Mouse (Mus musculus) myocyte (in vitro differentiated cells): Measurements from ENCODE around the gene Gdf11. TPM values are rescaled to one million over a fixed set of nuclear protein-coding genes. Genes with fewer than 3 reads are reported as not detected.

Source experiments
- H3K27me3 ChIP-seq: one replicate; pipeline ENCODE4 v1.6.1; 2011; ENCODE audit not compliant: control insufficient read depth, insufficient read depth, insufficient read length
- H3K36me3 ChIP-seq: one replicate; pipeline ENCODE4 v1.6.1; 2011; ENCODE audit not compliant: control insufficient read depth, insufficient read depth
- H3K4me2 ChIP-seq: one replicate; pipeline ENCODE4 v1.6.1; 2011; ENCODE audit warnings: low read depth, control low read depth
- H3K4me3 ChIP-seq: one replicate; pipeline ENCODE4 v1.5.1; 2011; ENCODE audit warnings: mild to moderate bottlenecking, control low read depth, moderate library complexity
- H3K79me2 ChIP-seq: one replicate; pipeline ENCODE4 v1.6.1; 2011; ENCODE audit not compliant: control insufficient read depth, insufficient read depth
- H3ac ChIP-seq: one replicate; pipeline ENCODE4 v1.6.1; 2011; ENCODE audit not compliant: control insufficient read depth, insufficient read length
- CEBPB ChIP-seq: IDR thresholded peaks from 2 replicates; pipeline ENCODE4 v1.6.1; 2011; ENCODE audit warnings: mild to moderate bottlenecking, moderate library complexity; ENCODE audit not compliant: poor library complexity, insufficient read depth, severe bottlenecking
- E2F4 ChIP-seq: IDR thresholded peaks from one replicate; pipeline ENCODE4 v1.6.1; 2011; ENCODE audit warnings: mild to moderate bottlenecking, control low read depth, moderate library complexity; ENCODE audit not compliant: insufficient read depth
- MAX ChIP-seq: IDR thresholded peaks from one replicate; pipeline ENCODE4 v1.6.1; 2011; ENCODE audit warnings: low read depth, mild to moderate bottlenecking, control low read depth
- MYOD1 ChIP-seq, 3 experiments: IDR thresholded peaks; one replicate each; pipeline ENCODE4 v1.6.1; 2011; ENCODE audit warnings: control low read depth in 2 of 3, low read depth in 2 of 3, mild to moderate bottlenecking in 2 of 3, moderate library complexity in 1 of 3; ENCODE audit not compliant: insufficient read length in 2 of 3, control insufficient read depth in 1 of 3
- MYOG ChIP-seq, 3 experiments: IDR thresholded peaks; one replicate each; pipeline ENCODE4 v1.6.1; 2011; ENCODE audit warnings: control low read depth in 2 of 3, low read depth in 2 of 3, mild to moderate bottlenecking in 2 of 3; ENCODE audit not compliant: insufficient read length in 2 of 3, control insufficient read depth in 1 of 3, insufficient read depth in 1 of 3
- POLR2A ChIP-seq: IDR thresholded peaks from one replicate; pipeline ENCODE4 v1.6.1; 2011; ENCODE audit warnings: low read depth, mild to moderate bottlenecking, control low read depth, moderate library complexity; ENCODE audit not compliant: insufficient read length
- POLR2AphosphoS2 ChIP-seq: IDR thresholded peaks from one replicate; pipeline ENCODE4 v1.6.1; 2011; ENCODE audit warnings: low read depth, control low read depth; ENCODE audit not compliant: insufficient read length
- REST ChIP-seq: IDR thresholded peaks from one replicate; pipeline ENCODE4 v1.6.1; 2011; ENCODE audit warnings: mild to moderate bottlenecking, control low read depth, moderate library complexity; ENCODE audit not compliant: insufficient read depth, insufficient read length
- SRF ChIP-seq: IDR thresholded peaks from one replicate; pipeline ENCODE4 v1.6.1; 2011; ENCODE audit warnings: low read depth; ENCODE audit not compliant: control insufficient read depth, insufficient read length
- TCF12 ChIP-seq: IDR thresholded peaks from one replicate; pipeline ENCODE4 v1.6.1; 2011; ENCODE audit warnings: mild to moderate bottlenecking, control low read depth; ENCODE audit not compliant: poor library complexity, insufficient read depth, severe bottlenecking
- TCF3 ChIP-seq: IDR thresholded peaks from one replicate; pipeline ENCODE4 v1.6.1; 2011; ENCODE audit warnings: low read depth, control low read depth; ENCODE audit not compliant: insufficient read length
- USF1 ChIP-seq: IDR thresholded peaks from one replicate; pipeline ENCODE4 v1.6.1; 2011; ENCODE audit warnings: low read depth, mild to moderate bottlenecking, control low read depth, moderate library complexity
- polyA plus RNA-seq: library from polyadenylated mRNA; unstranded; fragments of >200 nt; fragmentation: generic; extraction: Trizol; gene quantifications from one replicate; pipeline ENCODE4 v1.2.1, GENCODE M21; 2012; ENCODE audit warnings: missing spikeins

The Gdf11 gene
- polyA plus RNA-seq, 1 experiment: 17.9 TPM

DNA sequence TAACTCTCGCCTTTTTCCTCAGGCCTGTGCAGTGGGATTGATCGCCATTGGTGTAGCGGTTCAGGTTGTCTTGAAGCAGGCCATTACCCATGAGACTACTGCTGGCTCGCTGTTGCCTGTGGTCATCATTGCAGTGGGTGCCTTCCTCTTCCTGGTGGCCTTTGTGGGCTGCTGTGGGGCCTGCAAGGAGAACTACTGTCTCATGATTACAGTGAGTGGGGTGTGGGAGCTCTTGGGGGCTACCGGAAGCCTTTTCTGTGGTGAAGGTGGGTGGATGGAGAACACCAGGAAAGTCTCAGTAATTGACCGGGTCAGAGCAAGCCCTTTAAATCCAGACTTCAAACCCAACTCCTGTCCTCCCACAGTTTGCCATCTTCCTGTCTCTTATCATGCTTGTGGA lies 19.9 kb upstream of the Gdf11 start:
- H3K4me2 ChIP-seq: peak overlapping the region; percentile 93
- H3ac ChIP-seq: peak overlapping the region; percentile 90
- peaks cover 64% of the 10 kb centered on the region for H3K79me2 ChIP-seq
- H3K36me3 ChIP-seq: peaks cover 48% of the 10 kb centered on the region
- H3K4me3 ChIP-seq: peak overlapping the region; percentile 96
- H3K27me3 ChIP-seq: no peaks in the 10 kb centered on the region
- TF ChIP-seq USF1: no peak
- TF ChIP-seq SRF: no peak
- TF ChIP-seq TCF12: no peak
- TF ChIP-seq REST: no peak
- no peak for TF ChIP-seq MYOD1 (IDR thresholded peaks at IDR 0.05; ENCODE audit: control insufficient read depth in 1 of 3, insufficient read length in 2 of 3, low read depth in 2 of 3)
- TF ChIP-seq TCF3: no peak
- no peak for TF ChIP-seq POLR2A
- TF ChIP-seq MAX: no peak
- TF ChIP-seq CEBPB: no peak
- TF ChIP-seq E2F4: no peak
- TF ChIP-seq MYOG (IDR thresholded peaks at IDR 0.05; ENCODE audit: control insufficient read depth in 1 of 3, insufficient read depth in 1 of 3, insufficient read length in 2 of 3, low read depth in 2 of 3): no peak
- TF ChIP-seq POLR2AphosphoS2: no peak

DNA sequence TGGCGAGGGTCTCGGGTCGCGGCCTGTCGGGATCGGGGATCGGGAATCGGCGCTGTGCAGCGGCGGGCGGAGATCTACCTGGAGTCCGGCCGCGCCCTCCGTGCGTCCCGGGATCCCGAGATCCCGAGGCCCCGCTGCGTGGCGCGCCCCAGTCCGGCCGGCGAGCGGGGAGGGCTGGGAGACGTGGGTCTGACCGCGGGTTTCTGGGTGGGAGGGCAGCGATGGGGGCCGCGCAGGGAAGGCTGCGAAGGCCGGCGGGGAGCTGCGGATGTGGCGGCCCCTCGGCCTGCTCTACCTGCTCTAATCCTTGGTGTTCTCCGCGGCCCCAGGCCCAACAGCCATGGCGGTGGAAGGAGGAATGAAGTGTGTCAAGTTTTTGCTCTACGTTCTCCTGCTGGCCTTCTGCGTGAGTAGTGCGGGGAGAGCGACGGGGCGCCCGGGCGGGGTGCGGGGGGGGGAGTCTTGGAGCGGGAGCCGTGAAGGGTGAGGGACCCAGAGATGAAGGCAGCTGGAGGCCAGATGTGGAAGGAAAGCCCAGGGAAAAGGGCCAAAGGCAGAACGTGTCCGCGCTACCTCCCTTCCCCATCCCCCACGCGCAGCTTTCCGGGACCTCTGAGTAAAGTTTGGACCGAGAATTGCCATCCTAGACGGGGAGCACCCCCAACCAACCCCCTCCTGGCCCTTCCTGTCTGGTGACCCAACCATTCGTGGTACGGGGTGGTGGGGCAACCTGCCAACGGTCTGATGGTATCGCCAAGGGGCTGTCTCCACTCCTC lies 18.7 kb upstream of the Gdf11 start:
- peak overlapping the region; percentile 96 for H3K4me3 ChIP-seq
- H3K27me3 ChIP-seq: no peaks in the 10 kb centered on the region
- peaks cover 60% of the 10 kb centered on the region for H3K79me2 ChIP-seq
- TF ChIP-seq REST (no peak), POLR2AphosphoS2 (peak; percentile 77), POLR2A (peak; percentile 40)
- peak overlapping the region; percentile 90 for H3ac ChIP-seq
- peak overlapping the region; percentile 93 for H3K4me2 ChIP-seq
- H3K36me3 ChIP-seq: peaks cover 39% of the 10 kb centered on the region

DNA sequence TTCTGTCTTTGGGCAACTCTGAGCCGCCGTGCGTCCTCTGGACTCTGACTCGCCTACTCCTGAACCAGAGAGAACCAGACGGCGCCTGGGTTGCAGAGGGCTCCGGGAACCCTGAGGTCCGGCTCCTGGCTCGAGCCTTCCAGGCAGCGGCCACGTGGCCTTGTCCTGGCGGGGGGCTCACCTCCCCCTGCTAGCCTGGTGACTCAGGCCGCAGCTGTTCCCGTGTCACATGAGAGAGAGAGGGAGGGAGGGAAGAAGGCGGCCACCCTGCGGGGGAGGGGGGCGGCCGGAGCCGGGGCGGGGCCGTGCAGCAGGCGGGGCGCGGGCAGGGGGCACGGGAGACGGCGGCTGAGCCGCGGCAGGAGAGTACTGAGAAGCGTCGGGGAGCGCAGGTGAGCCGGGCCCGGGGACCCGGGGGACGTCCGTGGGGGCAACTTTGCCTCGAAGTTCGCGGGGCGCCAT lies 18.1 kb upstream of the Gdf11 start:
- Histone ChIP-seq H3K4me2 (peak overlapping the region; percentile 84), H3K4me3 (peak overlapping the region; percentile 96), H3ac (peak overlapping the region; percentile 90), H3K36me3 (peaks cover 33% of the 10 kb centered on the region), H3K79me2 (peaks cover 53% of the 10 kb centered on the region), H3K27me3 (no peaks in the 10 kb centered on the region)
- TF ChIP-seq CEBPB (no peak), SRF (no peak), E2F4 (no peak), TCF12 (peak; percentile 87), POLR2AphosphoS2 (peak; percentile 54), MYOD1 (IDR thresholded peaks at IDR 0.05; ENCODE audit: control insufficient read depth in 1 of 3, insufficient read length in 2 of 3, low read depth in 2 of 3) (peak; percentile 13 to 99 (median 97)), POLR2A (peak; percentile 81), TCF3 (peak; percentile 70), USF1 (peak; percentile 93), MAX (peak; percentile 75), MYOG (IDR thresholded peaks at IDR 0.05; ENCODE audit: control insufficient read depth in 1 of 3, insufficient read depth in 1 of 3, insufficient read length in 2 of 3, low read depth in 2 of 3) (peak; percentile 74 to 97 (median 96))

DNA sequence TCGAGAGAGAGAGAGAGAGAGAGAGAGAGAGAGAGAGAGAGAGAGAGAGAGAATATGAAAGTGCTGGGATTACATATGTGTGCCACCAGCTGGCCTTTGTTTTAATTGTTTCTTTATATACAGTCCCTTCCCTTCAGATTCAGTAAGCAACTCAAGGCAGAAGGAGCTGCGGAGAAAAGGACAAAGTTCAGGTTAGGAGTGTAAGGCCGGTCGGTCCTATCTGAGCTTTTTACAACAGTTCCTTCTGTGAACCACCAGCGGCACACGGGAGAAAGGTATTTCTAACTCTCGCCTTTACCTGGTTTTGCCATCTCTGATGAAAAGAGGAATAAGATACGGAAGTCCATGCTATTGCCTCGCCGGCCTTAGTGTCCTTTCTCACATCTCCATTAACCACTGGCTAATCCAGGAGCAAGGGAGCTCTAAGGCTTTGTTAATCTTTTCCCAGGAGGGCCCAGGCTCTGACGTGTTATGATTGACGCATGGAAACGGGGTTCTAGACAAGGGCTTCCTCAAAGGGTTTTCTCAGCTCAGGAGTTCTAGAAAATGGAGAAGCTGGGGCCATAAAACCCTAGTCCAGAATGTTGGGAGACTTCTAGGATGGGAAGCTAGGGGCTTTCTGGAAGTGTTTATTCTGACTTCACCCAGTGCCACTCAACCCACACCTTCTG lies 17.4 kb upstream of the Gdf11 start:
- H3K4me3 ChIP-seq: peak overlapping the region; percentile 96
- H3K27me3 ChIP-seq: no peaks in the 10 kb centered on the region
- peak overlapping the region; percentile 90 for H3ac ChIP-seq
- peaks cover 26% of the 10 kb centered on the region for H3K36me3 ChIP-seq
- peak overlapping the region; percentile 84 for H3K4me2 ChIP-seq
- H3K79me2 ChIP-seq: peaks cover 46% of the 10 kb centered on the region
- TF ChIP-seq TCF12 (no peak), TCF3 (no peak), POLR2AphosphoS2 (no peak), E2F4 (no peak), USF1 (no peak), SRF (no peak), CEBPB (no peak), MAX (no peak), POLR2A (no peak), MYOD1 (IDR thresholded peaks at IDR 0.05; ENCODE audit: control insufficient read depth in 1 of 3, insufficient read length in 2 of 3, low read depth in 2 of 3) (no peak), MYOG (IDR thresholded peaks at IDR 0.05; ENCODE audit: control insufficient read depth in 1 of 3, insufficient read depth in 1 of 3, insufficient read length in 2 of 3, low read depth in 2 of 3) (no peak), REST (no peak)
